In genomic region chr11:69983377-69983776, GRCm38 (mm10) we compare ENCODE assay signal across 8 mouse cellular contexts. TPM values are rescaled to one million over a fixed set of nuclear protein-coding genes. Genes with fewer than 3 reads are reported as not detected.
DNase-seq lines count a peak whose midpoint lies in the region; ATAC-seq lines count a peak whose summit lies in the region.

No protein-coding gene starts in this region.

- H3K9me3 ChIP-seq in liver, embryonic 11.5 days (ENCODE audit: control insufficient read depth, low read length): no peaks in the 10 kb centered on the region
- no peaks in the 10 kb centered on the region for H3K9me3 ChIP-seq in limb, embryonic 10.5 days (replicated peaks)
- no peaks in the 10 kb centered on the region for H3K9me3 ChIP-seq in neural tube, embryonic 15.5 days (replicated peaks)

- peak overlapping the region; percentile 94 for H3K4me3 ChIP-seq in liver, embryonic 11.5 days (ENCODE audit: low read depth, low read length)
- H3K4me3 ChIP-seq in limb, embryonic 10.5 days: peak overlapping the region; percentile 98
- H3K4me3 ChIP-seq in neural tube, embryonic 15.5 days (replicated peaks): peak overlapping the region; percentile 97

- H3K9ac ChIP-seq in liver, embryonic 11.5 days (ENCODE audit: low read depth, low read length): peak overlapping the region; percentile 92; the same call in 1 of the 2 replicates
- H3K9ac ChIP-seq in neural tube, embryonic 15.5 days (replicated peaks): no peak overlapping the region

- DNase-seq in liver, embryonic 11.5 days (ENCODE audit: low spot score): no peak
- no peak for DNase-seq in liver
- peak; percentile 52 for DNase-seq in gastrocnemius, postnatal 14 days
- DNase-seq in limb, embryonic 10.5 days (ENCODE audit: low spot score): no peak
- no peak for DNase-seq in kidney, postnatal 25 days
- DNase-seq in layer of hippocampus, adult 9-10 months (ENCODE audit: low spot score): no peak
- no peak for DNase-seq in cerebellum, adult 9-11 months

- peak overlapping the region; percentile 92 for H3K4me2 ChIP-seq in liver, embryonic 11.5 days
- H3K4me2 ChIP-seq in neural tube, embryonic 15.5 days: peak overlapping the region; percentile 90

- H3K36me3 ChIP-seq in liver, embryonic 11.5 days (ENCODE audit: control insufficient read depth, insufficient read depth, low read length): peaks cover 27% of the 10 kb centered on the region
- H3K36me3 ChIP-seq in limb, embryonic 10.5 days: peaks cover 61% of the 10 kb centered on the region
- H3K36me3 ChIP-seq in neural tube, embryonic 15.5 days: peaks cover 40% of the 10 kb centered on the region

- no peak for ATAC-seq in liver, embryonic 11.5 days (replicated peaks; ENCODE audit: low FRiP score)
- ATAC-seq in neural tube, embryonic 15.5 days (ENCODE audit: low FRiP score): no peak

- intact Hi-C loops in gastrocnemius, postnatal 14 days (cut with DNase I; ENCODE audit: low total_unique reads): no loop called here

- no peaks in the 10 kb centered on the region for H3K27me3 ChIP-seq in liver, embryonic 11.5 days (replicated peaks; ENCODE audit: control insufficient read depth, insufficient read depth, low read length)
- H3K27me3 ChIP-seq in limb, embryonic 10.5 days (ENCODE audit: low read depth, poor library complexity, severe bottlenecking): no peaks in the 10 kb centered on the region
- H3K27me3 ChIP-seq in neural tube, embryonic 15.5 days (replicated peaks): no peaks in the 10 kb centered on the region

- H3K27ac ChIP-seq in liver, embryonic 11.5 days (ENCODE audit: low read depth, low read length): peak overlapping the region; percentile 45; the same call in 1 of the 2 replicates
- H3K27ac ChIP-seq in limb, embryonic 10.5 days: no peak overlapping the region
- no peak overlapping the region for H3K27ac ChIP-seq in neural tube, embryonic 15.5 days (replicated peaks)

- 78% methylated on average over 4 of the region's 4 CpGs for WGBS in liver, embryonic 11.5 days
- WGBS in limb, embryonic 10.5 days: 89% methylated on average over 4 of the region's 4 CpGs
- WGBS in neural tube, embryonic 15.5 days: 92% methylated on average over 4 of the region's 4 CpGs

- peaks cover 19% of the 10 kb centered on the region for H3K4me1 ChIP-seq in liver, embryonic 11.5 days (replicated peaks; ENCODE audit: control insufficient read depth, insufficient read depth, low read length)
- H3K4me1 ChIP-seq in limb, embryonic 10.5 days: peaks cover 26% of the 10 kb centered on the region
- peaks cover 33% of the 10 kb centered on the region for H3K4me1 ChIP-seq in neural tube, embryonic 15.5 days

RNA-seq across cellular contexts. Expression of gene Elp5, which starts 1.1 kb away (rescaled TPM):
- 131 and 146 TPM in 2 replicates for polyA plus RNA-seq in liver, embryonic 11.5 days (2014; fragmentation: Nextera tagmentation; extraction: Ambion mirVana)
- 10 to 100 TPM; 43.0 to 52.9 TPM for total RNA-seq in gastrocnemius, postnatal 14 days (2021)
- 154 and 176 TPM in 2 replicates for polyA plus RNA-seq in limb, embryonic 10.5 days (2016; fragmentation: Nextera tagmentation; extraction: Ambion mirVana)
- polyA plus RNA-seq in neural tube, embryonic 15.5 days (2015; fragmentation: Nextera tagmentation; extraction: Ambion mirVana): 159 and 167 TPM in 2 replicates

RNA-seq across cellular contexts. Expression of gene Ctdnep1, which starts 2.4 kb away (rescaled TPM):
- 20.8 and 24.0 TPM in 2 replicates for polyA plus RNA-seq in liver, embryonic 11.5 days (2014; fragmentation: Nextera tagmentation; extraction: Ambion mirVana)
- 100 to 1,000 TPM; 185 to 209 TPM for total RNA-seq in gastrocnemius, postnatal 14 days (2021)
- 22.2 and 24.8 TPM in 2 replicates for polyA plus RNA-seq in limb, embryonic 10.5 days (2016; fragmentation: Nextera tagmentation; extraction: Ambion mirVana)
- polyA plus RNA-seq in neural tube, embryonic 15.5 days (2015; fragmentation: Nextera tagmentation; extraction: Ambion mirVana): 23.6 and 27.2 TPM in 2 replicates

RNA-seq across cellular contexts. Expression of gene Gabarap, which starts 7.6 kb away (rescaled TPM):
- 302 and 311 TPM in 2 replicates for polyA plus RNA-seq in liver, embryonic 11.5 days (2014; fragmentation: Nextera tagmentation; extraction: Ambion mirVana)
- total RNA-seq in gastrocnemius, postnatal 14 days (2021): 100 to 1,000 TPM; 170 to 180 TPM
- 280 and 332 TPM in 2 replicates for polyA plus RNA-seq in limb, embryonic 10.5 days (2016; fragmentation: Nextera tagmentation; extraction: Ambion mirVana)
- 549 and 565 TPM in 2 replicates for polyA plus RNA-seq in neural tube, embryonic 15.5 days (2015; fragmentation: Nextera tagmentation; extraction: Ambion mirVana)

RNA-seq across cellular contexts. Expression of gene Phf23, which starts 12.2 kb away (rescaled TPM):
- 33.2 and 36.6 TPM in 2 replicates for polyA plus RNA-seq in liver, embryonic 11.5 days (2014; fragmentation: Nextera tagmentation; extraction: Ambion mirVana)
- total RNA-seq in gastrocnemius, postnatal 14 days (2021): 10 to 100 TPM; 20.4 to 20.7 TPM
- polyA plus RNA-seq in limb, embryonic 10.5 days (2016; fragmentation: Nextera tagmentation; extraction: Ambion mirVana): 101 and 106 TPM in 2 replicates
- polyA plus RNA-seq in neural tube, embryonic 15.5 days (2015; fragmentation: Nextera tagmentation; extraction: Ambion mirVana): 53.5 and 57.8 TPM in 2 replicates

RNA-seq across cellular contexts. Expression of gene Dvl2, which starts 17.0 kb away (rescaled TPM):
- polyA plus RNA-seq in liver, embryonic 11.5 days (2014; fragmentation: Nextera tagmentation; extraction: Ambion mirVana): 22.1 and 23.3 TPM in 2 replicates
- total RNA-seq in gastrocnemius, postnatal 14 days (2021): 1 to 10 TPM; 5.1 to 7.8 TPM
- polyA plus RNA-seq in limb, embryonic 10.5 days (2016; fragmentation: Nextera tagmentation; extraction: Ambion mirVana): 65.2 and 70.6 TPM in 2 replicates
- polyA plus RNA-seq in neural tube, embryonic 15.5 days (2015; fragmentation: Nextera tagmentation; extraction: Ambion mirVana): 22.6 and 25.1 TPM in 2 replicates
